Mouse (Mus musculus) intestine, postnatal 0 days (tissue): ENCODE measurements around the gene Ikzf4. TPM values are rescaled to one million over a fixed set of nuclear protein-coding genes. Genes with fewer than 3 reads are reported as not detected.

Source experiments
- ATAC-seq: fragments of 200-750 bp; cut with Nextera tagmentation; 2 replicates; pipeline ENCODE4 v1.8.0; 2017; ENCODE audit warnings: mild to moderate bottlenecking, moderate TSS enrichment, moderate library complexity
- H3K27ac ChIP-seq: fragments of 300-500 bp; sonication (generic); 2 replicates; pipeline ENCODE4 v1.5.1; 2014; ENCODE audit warnings: mild to moderate bottlenecking, low read depth, low read length, moderate library complexity
- H3K27me3 ChIP-seq: fragments of 300-500 bp; sonication (generic); replicated peaks from 2 replicates; pipeline ENCODE4 v1.6.1; 2014; ENCODE audit warnings: low read length, mixed read lengths; ENCODE audit not compliant: control insufficient read depth, insufficient read depth
- H3K36me3 ChIP-seq: fragments of 300-500 bp; sonication (generic); 2 replicates; pipeline ENCODE4 v1.6.1; 2014; ENCODE audit warnings: mild to moderate bottlenecking, moderate library complexity; ENCODE audit not compliant: control insufficient read depth, insufficient read depth
- H3K4me1 ChIP-seq: fragments of 300-500 bp; sonication (generic); replicated peaks from 2 replicates; pipeline ENCODE4 v1.6.1; 2014; ENCODE audit warnings: antibody characterized with exemption, low read length, mixed read lengths; ENCODE audit not compliant: control insufficient read depth, insufficient read depth
- H3K4me2 ChIP-seq: fragments of 300-500 bp; sonication (generic); replicated peaks from 2 replicates; pipeline ENCODE4 v1.6.1; 2014; ENCODE audit warnings: low read depth, mild to moderate bottlenecking, moderate library complexity
- H3K4me3 ChIP-seq: fragments of 300-500 bp; sonication (generic); 2 replicates; pipeline ENCODE4 v1.5.1; 2014; ENCODE audit warnings: low read depth, low read length
- H3K9ac ChIP-seq: fragments of 300-500 bp; sonication (generic); 2 replicates; pipeline ENCODE4 v1.6.1; 2014; ENCODE audit warnings: mild to moderate bottlenecking, low read depth, low read length
- H3K9me3 ChIP-seq: fragments of 300-500 bp; sonication (generic); 2 replicates; pipeline ENCODE4 v1.6.1; 2016; ENCODE audit warnings: mixed run types; ENCODE audit not compliant: control insufficient read depth
- CTCF ChIP-seq: sonication (generic); IDR thresholded peaks from 2 replicates; pipeline ENCODE4 v1.5.1; 2016; ENCODE audit warnings: low read depth, mild to moderate bottlenecking, control low read depth, antibody characterized with exemption, moderate library complexity
- WGBS: fragments of 180-500 bp; shearing (Covaris S2); extraction: QIAGEN DNeasy Blood & Tissue Kit; methylation state at CpG from one replicate; pipeline ENCODE4 v1.1.7; 2014; 5-methylcytosine and 5-hydroxymethylcytosine counted together
- polyA plus RNA-seq: library from polyadenylated mRNA; unstranded; fragments of >200 nt; fragmentation: Nextera tagmentation; extraction: Ambion mirVana; gene quantifications from 2 replicates; pipeline ENCODE4 v1.2.1, GENCODE M21; 2015

The Ikzf4 gene
- polyA plus RNA-seq, 1 experiment from 2014 or later = 0.95 TPM

DNA sequence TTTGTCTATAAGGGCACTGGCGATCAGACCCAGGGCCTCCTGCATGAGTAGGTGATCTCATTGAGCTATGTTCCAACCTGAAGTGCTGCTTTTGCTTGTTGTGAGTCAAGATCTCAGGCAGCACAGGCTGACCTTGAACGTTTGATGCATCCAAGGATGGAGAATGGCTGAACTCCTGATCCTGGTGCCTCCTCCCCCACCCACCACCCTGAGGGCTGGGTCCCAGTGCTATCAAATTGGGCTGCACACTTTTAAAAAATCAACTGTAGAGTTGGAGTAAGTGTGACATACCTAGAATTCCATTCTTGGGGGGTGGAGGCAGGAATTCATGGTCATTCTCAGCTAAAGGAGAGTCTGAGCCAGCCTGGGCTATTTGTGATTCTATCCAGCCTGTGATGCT, 39.3 kb downstream of the Ikzf4 start:
- Histone ChIP-seq H3K9me3 (no peaks in the 10 kb centered on the region), H3K36me3 (no peaks in the 10 kb centered on the region), H3K27me3 (no peaks in the 10 kb centered on the region), H3K4me2 (no peak overlapping the region), H3K4me3 (no peak overlapping the region), H3K27ac (no peak overlapping the region), H3K9ac (no peak overlapping the region), H3K4me1 (no peaks in the 10 kb centered on the region; the same call in 1 of the 2 replicates)
- 49% methylated on average over 2 of the region's 2 CpGs for WGBS
- no peak for TF ChIP-seq CTCF
- no peak for ATAC-seq

DNA sequence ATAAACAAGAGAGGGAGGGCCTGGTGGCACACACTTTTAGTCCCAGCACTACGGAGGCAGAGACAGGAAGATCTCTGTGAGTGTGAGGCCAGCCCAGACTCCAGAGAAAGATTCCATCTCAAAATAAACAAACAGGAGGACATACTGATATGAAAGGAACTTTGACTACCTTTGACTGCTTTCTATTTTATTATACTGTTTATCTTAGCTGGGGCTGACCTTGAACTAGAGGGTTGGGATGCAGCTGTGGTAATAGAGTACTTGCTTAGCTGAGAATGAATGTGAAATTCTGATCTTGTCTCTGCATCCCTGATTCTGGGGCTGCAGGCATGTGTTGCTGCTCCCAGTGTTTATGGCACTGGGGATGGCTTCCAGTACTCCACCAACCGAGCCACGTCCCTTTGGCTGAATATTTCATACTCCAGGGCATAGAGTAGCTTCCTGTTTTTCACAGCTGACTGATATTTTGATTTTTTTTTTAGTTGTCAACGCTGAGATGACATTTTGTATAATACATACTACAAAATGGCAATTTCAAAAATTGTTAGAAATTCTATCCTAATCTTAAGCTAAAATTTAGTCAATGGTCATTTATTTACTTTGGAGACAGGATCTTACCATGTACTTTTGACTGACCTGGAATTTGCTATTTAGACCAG, 43.2 kb downstream of the Ikzf4 start:
- H3K4me1 ChIP-seq = no peaks in the 10 kb centered on the region; the same call in 1 of the 2 replicates
- no peak overlapping the region for H3K27ac ChIP-seq
- WGBS = 44% methylated on average over 4 of the region's 4 CpGs

DNA sequence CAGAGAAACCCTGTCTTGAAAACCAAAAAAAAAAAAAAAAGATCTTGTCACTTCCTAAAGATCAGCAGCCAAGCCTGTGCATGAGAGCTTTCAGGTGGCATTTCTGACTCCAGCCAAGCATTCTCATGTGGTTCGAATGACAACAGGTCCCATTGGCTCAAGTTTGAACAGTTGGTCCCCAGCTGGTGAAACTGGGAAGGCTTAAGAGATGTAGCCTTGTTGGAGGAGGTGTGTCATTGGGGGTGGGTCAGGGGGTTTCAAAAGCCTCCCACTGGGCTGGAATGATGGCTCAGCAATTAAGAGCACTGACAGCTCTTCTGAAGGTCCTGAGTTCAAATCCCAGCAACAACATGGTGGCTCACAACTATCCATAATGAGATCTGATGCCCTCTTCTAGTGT, 44.3 kb downstream of the Ikzf4 start:
- H3K36me3 ChIP-seq = no peaks in the 10 kb centered on the region
- no peak overlapping the region for H3K9ac ChIP-seq
- no peak for ATAC-seq
- H3K4me1 ChIP-seq = no peaks in the 10 kb centered on the region; the same call in 1 of the 2 replicates
- WGBS = 79% methylated on average over 1 of the region's 1 CpGs
- H3K27ac ChIP-seq = no peak overlapping the region
- H3K9me3 ChIP-seq = no peaks in the 10 kb centered on the region
- H3K4me3 ChIP-seq = no peak overlapping the region
- no peak overlapping the region for H3K4me2 ChIP-seq
- no peaks in the 10 kb centered on the region for H3K27me3 ChIP-seq
- TF ChIP-seq CTCF = no peak

More for the DNA sequence above, 43.2 kb downstream of the Ikzf4 start:
- Histone ChIP-seq H3K9me3 (no peaks in the 10 kb centered on the region), H3K36me3 (no peaks in the 10 kb centered on the region), H3K9ac (no peak overlapping the region), H3K4me3 (no peak overlapping the region), H3K4me2 (no peak overlapping the region), H3K27me3 (no peaks in the 10 kb centered on the region)
- no peak for TF ChIP-seq CTCF
- peak; percentile 63 for ATAC-seq

DNA sequence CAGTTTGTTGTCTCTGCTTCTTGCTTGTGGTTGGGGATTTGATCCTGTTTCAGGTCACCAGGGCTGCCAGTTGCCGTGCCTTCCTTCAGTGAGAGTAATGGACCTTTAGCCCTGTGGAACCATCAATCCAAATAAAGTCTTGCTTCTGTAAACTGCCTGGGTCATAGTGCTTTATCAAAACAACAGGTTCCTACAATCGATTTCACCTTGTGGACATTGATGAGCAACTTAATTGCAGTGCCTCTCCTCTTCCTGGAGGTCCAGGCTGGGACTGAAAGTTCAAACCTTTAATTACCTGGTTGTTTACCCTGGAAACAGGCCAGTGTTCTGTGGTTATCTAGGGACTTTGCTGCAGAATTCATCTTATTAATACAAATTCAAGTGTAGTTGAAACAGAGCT, 47.3 kb downstream of the Ikzf4 start:
- H3K36me3 ChIP-seq = no peaks in the 10 kb centered on the region
- no peak for TF ChIP-seq CTCF
- no peak overlapping the region for H3K27ac ChIP-seq
- no peaks in the 10 kb centered on the region; the same call in 1 of the 2 replicates for H3K4me1 ChIP-seq
- no peak overlapping the region for H3K9ac ChIP-seq
- H3K9me3 ChIP-seq = no peaks in the 10 kb centered on the region
- ATAC-seq = no peak
- 9% methylated on average over 2 of the region's 2 CpGs for WGBS
- H3K4me2 ChIP-seq = no peak overlapping the region
- H3K27me3 ChIP-seq = no peaks in the 10 kb centered on the region
- H3K4me3 ChIP-seq = no peak overlapping the region

DNA sequence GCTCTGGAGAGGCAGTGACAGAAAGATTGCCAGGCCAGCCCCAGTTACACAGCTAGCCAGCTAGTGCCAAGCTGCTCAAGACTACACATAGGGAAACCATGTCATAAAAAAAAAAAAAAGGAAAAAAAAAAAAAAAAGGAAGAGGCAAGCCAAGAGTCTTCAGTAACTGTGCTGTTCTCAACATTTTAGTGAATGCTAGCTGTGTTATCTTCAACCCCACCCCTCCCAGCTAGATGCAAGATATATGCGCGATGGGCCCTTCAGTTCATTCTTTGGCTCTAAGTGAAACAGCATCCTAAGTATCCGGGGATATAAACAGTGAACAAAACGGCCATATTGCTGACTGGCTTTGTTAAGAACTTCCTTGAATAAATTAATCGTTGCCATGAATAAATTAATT, 53.0 kb downstream of the Ikzf4 start:
- 75% methylated on average over 5 of the region's 5 CpGs for WGBS
- H3K4me2 ChIP-seq = no peak overlapping the region

DNA sequence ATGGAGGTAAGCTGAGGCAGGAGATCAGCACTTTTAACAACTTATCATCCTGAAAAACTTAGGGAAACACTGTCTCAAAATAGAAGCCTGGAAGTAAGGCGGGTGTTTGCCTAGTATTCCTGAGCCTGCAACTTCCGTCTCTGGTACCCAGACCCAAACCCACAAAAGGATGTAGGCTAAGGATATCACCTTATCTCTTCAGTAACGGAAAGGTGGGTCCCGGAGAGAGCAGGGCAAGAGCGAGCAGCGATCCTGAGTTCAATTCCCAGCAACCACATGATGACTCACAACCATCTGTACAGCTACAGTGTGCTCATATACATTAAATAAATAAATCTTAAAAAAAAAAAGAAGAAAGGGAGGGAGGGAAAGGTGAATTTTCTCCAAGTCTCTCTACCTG, 54.4 kb downstream of the Ikzf4 start:
- H3K9ac ChIP-seq = no peak overlapping the region
- TF ChIP-seq CTCF = no peak
- no peaks in the 10 kb centered on the region for H3K36me3 ChIP-seq
- H3K4me1 ChIP-seq = no peaks in the 10 kb centered on the region
- ATAC-seq = no peak
- no peak overlapping the region for H3K27ac ChIP-seq
- peaks cover 4% of the 10 kb centered on the region; the same call in 1 of the 2 replicates for H3K27me3 ChIP-seq
- H3K9me3 ChIP-seq = no peaks in the 10 kb centered on the region
- no peak overlapping the region for H3K4me3 ChIP-seq
- no peak overlapping the region for H3K4me2 ChIP-seq
- 72% methylated on average over 6 of the region's 6 CpGs for WGBS

More for the DNA sequence above, 53.0 kb downstream of the Ikzf4 start:
- Histone ChIP-seq H3K27ac (no peak overlapping the region), H3K4me1 (no peaks in the 10 kb centered on the region), H3K9ac (no peak overlapping the region), H3K27me3 (peaks cover 4% of the 10 kb centered on the region; the same call in 1 of the 2 replicates), H3K9me3 (no peaks in the 10 kb centered on the region), H3K36me3 (no peaks in the 10 kb centered on the region), H3K4me3 (no peak overlapping the region)
- ATAC-seq = no peak
- TF ChIP-seq CTCF = no peak
